Mouse (Mus musculus) neural tube, embryonic 10.5 days (tissue): Measurements from ENCODE around the gene Cdh3.

Source experiments
- DNase-seq: peaks from one replicate; pipeline ENCODE4 v3.0.0-alpha.2; 2017; ENCODE audit warnings: low spot score; ENCODE audit errors: extremely low spot score

Gene Cdh3

DNA sequence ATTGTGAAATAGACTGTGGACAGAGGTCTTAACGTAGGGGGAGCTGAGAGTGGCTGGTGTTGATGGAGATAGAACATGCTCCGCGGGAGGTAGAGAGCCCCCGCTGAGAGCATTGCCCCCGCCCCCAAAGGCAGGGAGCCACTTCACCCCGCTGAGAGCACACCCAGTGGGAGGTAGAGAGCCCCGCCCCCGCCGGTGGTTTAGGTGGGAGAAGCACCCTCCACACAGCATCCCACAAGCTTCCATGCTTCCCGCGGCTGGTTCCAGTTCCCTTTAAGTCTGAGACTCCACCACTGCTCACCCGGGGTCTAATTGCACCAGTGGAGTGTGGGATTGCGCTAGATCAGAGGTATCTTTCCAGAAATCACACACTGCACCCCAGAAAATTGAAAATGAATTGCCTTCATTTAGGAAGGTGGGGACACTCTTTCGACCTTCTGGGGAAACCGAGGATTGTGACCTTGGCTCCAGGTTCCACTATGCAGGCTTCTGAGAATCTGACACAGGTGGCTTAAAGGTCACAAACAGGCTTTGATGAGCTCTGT is 96.0 kb downstream of the Cdh3 start:
- DNase-seq, result no peak
